Mouse (Mus musculus) forebrain, embryonic 16.5 days (tissue): Measurements from ENCODE around the gene Plekhg4. TPM values are rescaled to one million over a fixed set of nuclear protein-coding genes. Genes with fewer than 3 reads are reported as not detected.
A peak's percentile ranks its signal among the peaks of the same experiment; 100 is the strongest.

Source experiments
- ATAC-seq: fragments of 200-750 bp; cut with Nextera tagmentation; 2 replicates; pipeline ENCODE4 v1.8.0; 2017; ENCODE audit warnings: mild to moderate bottlenecking, moderate library complexity
- H3K27ac ChIP-seq: fragments of 300-500 bp; sonication (generic); 2 replicates; pipeline ENCODE4 v1.5.1; 2014; ENCODE audit warnings: low read length, control low read depth
- H3K27me3 ChIP-seq: fragments of 300-500 bp; sonication (generic); replicated peaks from 2 replicates; pipeline ENCODE4 v1.6.1; 2014; ENCODE audit warnings: low read length; ENCODE audit not compliant: control insufficient read depth, insufficient read depth
- H3K36me3 ChIP-seq: fragments of 300-500 bp; sonication (generic); 2 replicates; pipeline ENCODE4 v1.6.1; 2014; ENCODE audit not compliant: control insufficient read depth, insufficient read depth
- H3K4me1 ChIP-seq: fragments of 300-500 bp; sonication (generic); replicated peaks from 2 replicates; pipeline ENCODE4 v1.6.1; 2014; ENCODE audit warnings: low read length; ENCODE audit not compliant: control insufficient read depth, insufficient read depth
- H3K4me2 ChIP-seq: fragments of 300-500 bp; sonication (generic); 2 replicates; pipeline ENCODE4 v1.6.1; 2014; ENCODE audit warnings: mild to moderate bottlenecking, low read length, control low read depth
- H3K4me3 ChIP-seq: fragments of 300-500 bp; sonication (generic); replicated peaks from 2 replicates; pipeline ENCODE4 v1.5.1; 2014; ENCODE audit warnings: mild to moderate bottlenecking, low read length, control low read depth
- H3K9ac ChIP-seq: fragments of 300-500 bp; sonication (generic); replicated peaks from 2 replicates; pipeline ENCODE4 v1.6.1; 2014; ENCODE audit warnings: low read depth, low read length, control low read depth
- H3K9me3 ChIP-seq: fragments of 300-500 bp; sonication (generic); 2 replicates; pipeline ENCODE4 v1.6.1; 2016; ENCODE audit warnings: low read length; ENCODE audit not compliant: control insufficient read depth
- WGBS: fragments of 180-500 bp; shearing (Covaris S2); extraction: QIAGEN DNeasy Blood & Tissue Kit; methylation state at CpG from one replicate; pipeline ENCODE4 v1.1.7; 2014; 5-methylcytosine and 5-hydroxymethylcytosine counted together
- polyA plus RNA-seq: library from polyadenylated mRNA; unstranded; fragments of >200 nt; fragmentation: Nextera tagmentation; extraction: Ambion mirVana; gene quantifications from 2 replicates; pipeline ENCODE4 v1.2.1, GENCODE M21; 2015

The Plekhg4 gene
- polyA plus RNA-seq, 1 experiment from 2014 or later: 1.9 TPM

GRCm38 (mm10) chr8:105359646-105360045 is 13.4 kb upstream of the Plekhg4 start:
- no peaks in the 10 kb centered on the region for H3K4me1 ChIP-seq
- peak; percentile 26; the same call in 1 of the 2 replicates for ATAC-seq

GRCm38 (mm10) chr8:105361751-105362702 is 11.0 kb upstream of the Plekhg4 start:
- Histone ChIP-seq H3K27me3 (no peaks in the 10 kb centered on the region), H3K4me3 (no peak overlapping the region), H3K36me3 (peaks cover 3% of the 10 kb centered on the region; the same call in 1 of the 2 replicates), H3K9ac (no peak overlapping the region), H3K9me3 (no peaks in the 10 kb centered on the region), H3K4me2 (no peak overlapping the region), H3K4me1 (no peaks in the 10 kb centered on the region), H3K27ac (no peak overlapping the region)
- no peak for ATAC-seq
- 71% methylated on average over 12 of the region's 12 CpGs for WGBS

More at GRCm38 (mm10) chr8:105359646-105360045, 13.4 kb upstream of the Plekhg4 start:
- H3K4me2 ChIP-seq: no peak overlapping the region
- H3K27me3 ChIP-seq: no peaks in the 10 kb centered on the region
- no peak overlapping the region for H3K27ac ChIP-seq
- H3K36me3 ChIP-seq: peaks cover 8% of the 10 kb centered on the region
- no peak overlapping the region for H3K4me3 ChIP-seq
- H3K9ac ChIP-seq: no peak overlapping the region
- H3K9me3 ChIP-seq: no peaks in the 10 kb centered on the region
- 48% methylated on average over 4 of the region's 4 CpGs for WGBS

- Histone ChIP-seq H3K4me3 (no peak overlapping the region), H3K4me1 (no peaks in the 10 kb centered on the region), H3K9me3 (no peaks in the 10 kb centered on the region), H3K27ac (no peak overlapping the region), H3K27me3 (no peaks in the 10 kb centered on the region), H3K4me2 (no peak overlapping the region), H3K36me3 (peaks cover 3% of the 10 kb centered on the region; the same call in 1 of the 2 replicates), H3K9ac (no peak overlapping the region)
- 79% methylated on average over 2 of the region's 2 CpGs for WGBS
- ATAC-seq: no peak
Measured at GRCm38 (mm10) chr8:105367107-105367506, 6.0 kb upstream of the Plekhg4 start.

- no peak overlapping the region for H3K27ac ChIP-seq
- H3K27me3 ChIP-seq: no peaks in the 10 kb centered on the region
- no peaks in the 10 kb centered on the region; the same call in 1 of the 2 replicates for H3K4me1 ChIP-seq
- no peaks in the 10 kb centered on the region for H3K36me3 ChIP-seq
- no peak overlapping the region for H3K4me2 ChIP-seq
- H3K9me3 ChIP-seq: no peaks in the 10 kb centered on the region
- no peak for ATAC-seq
- 77% methylated on average over 9 of the region's 9 CpGs for WGBS
- no peak overlapping the region for H3K4me3 ChIP-seq
- no peak overlapping the region for H3K9ac ChIP-seq
Measured at GRCm38 (mm10) chr8:105372473-105372872, 601 bp upstream of the Plekhg4 start.

GRCm38 (mm10) chr8:105374513-105374966 is 1.5 kb downstream of the Plekhg4 start:
- Histone ChIP-seq H3K27ac (no peak overlapping the region), H3K4me3 (no peak overlapping the region), H3K4me2 (peak overlapping the region; percentile 37), H3K4me1 (peaks cover 5% of the 10 kb centered on the region; the same call in 1 of the 2 replicates), H3K9me3 (no peaks in the 10 kb centered on the region), H3K9ac (no peak overlapping the region; the same call in 1 of the 2 replicates), H3K36me3 (no peaks in the 10 kb centered on the region), H3K27me3 (no peaks in the 10 kb centered on the region)
- no peak for ATAC-seq
- 29% methylated on average over 32 of the region's 33 CpGs for WGBS

- Histone ChIP-seq H3K36me3 (no peaks in the 10 kb centered on the region), H3K27ac (no peak overlapping the region), H3K9me3 (no peaks in the 10 kb centered on the region), H3K27me3 (no peaks in the 10 kb centered on the region), H3K4me3 (no peak overlapping the region), H3K4me2 (no peak overlapping the region), H3K4me1 (peaks cover 5% of the 10 kb centered on the region; the same call in 1 of the 2 replicates), H3K9ac (no peak overlapping the region)
- 51% methylated on average over 19 of the region's 19 CpGs for WGBS
- no peak for ATAC-seq
Measured at GRCm38 (mm10) chr8:105378673-105379072, 5.6 kb downstream of the Plekhg4 start.

- Histone ChIP-seq H3K9ac (no peak overlapping the region), H3K27ac (no peak overlapping the region), H3K27me3 (no peaks in the 10 kb centered on the region), H3K36me3 (no peaks in the 10 kb centered on the region), H3K4me3 (no peak overlapping the region), H3K4me1 (0 out of 2 replicates have a peak, but pooled peaks cover 5% of the 10 kb centered on the region), H3K4me2 (no peak overlapping the region), H3K9me3 (no peaks in the 10 kb centered on the region)
- 90% methylated on average over 12 of the region's 12 CpGs for WGBS
- ATAC-seq: no peak
Measured at GRCm38 (mm10) chr8:105380308-105380707, 7.2 kb downstream of the Plekhg4 start.

GRCm38 (mm10) chr8:105384070-105384469 is 11.0 kb downstream of the Plekhg4 start:
- 94% methylated on average over 2 of the region's 2 CpGs for WGBS
- Histone ChIP-seq H3K9ac (no peak overlapping the region), H3K27ac (no peak overlapping the region), H3K27me3 (no peaks in the 10 kb centered on the region), H3K4me3 (no peak overlapping the region), H3K9me3 (no peaks in the 10 kb centered on the region), H3K4me2 (no peak overlapping the region), H3K4me1 (no peaks in the 10 kb centered on the region), H3K36me3 (no peaks in the 10 kb centered on the region)
- no peak for ATAC-seq

- Histone ChIP-seq H3K36me3 (no peaks in the 10 kb centered on the region), H3K27me3 (no peaks in the 10 kb centered on the region), H3K4me2 (no peak overlapping the region), H3K9me3 (no peaks in the 10 kb centered on the region), H3K27ac (no peak overlapping the region), H3K4me3 (no peak overlapping the region), H3K4me1 (no peaks in the 10 kb centered on the region), H3K9ac (no peak overlapping the region)
- ATAC-seq: no peak
- WGBS: 76% methylated on average over 1 of the region's 1 CpGs
Measured at GRCm38 (mm10) chr8:105387151-105387550, 14.1 kb downstream of the Plekhg4 start.
